Mouse (Mus musculus) cerebellum, adult 2 months (tissue): Measurements from ENCODE around the gene Dntt.

ENCODE experiments used
- CTCF ChIP-seq: fragments of 200-500 bp; IDR thresholded peaks from 2 replicates; pipeline ENCODE4 v1.5.1; 2011; ENCODE audit warnings: low read depth, mild to moderate bottlenecking, control low read depth, low read length, moderate library complexity, borderline replicate concordance; ENCODE audit not compliant: insufficient read depth
- POLR2A ChIP-seq: fragments of 200-500 bp; IDR thresholded peaks from 2 replicates; pipeline ENCODE4 v1.6.1; 2011; ENCODE audit warnings: low read length, control low read depth, borderline replicate concordance; ENCODE audit not compliant: insufficient read depth

GRCm38 (mm10) chr19:40980671-40981070 is 48.4 kb upstream of the Dntt start:
- TF ChIP-seq CTCF, result no peak
- no peak for TF ChIP-seq POLR2A
